Mouse (Mus musculus) frontal cortex, postnatal 10 days (tissue): Measurements from ENCODE around the gene Ccnd3.
"Not testable (repeated sequence)": the region's sequence is repeated elsewhere in the genome, so short reads cannot be mapped to it uniquely, and the experiment has no call there.

ENCODE experiments used
- DNase-seq, 2 experiments: peaks; one replicate each; pipeline ENCODE4 v3.0.0; 2022; ENCODE audit warnings: low spot score in 2 of 2, mixed read lengths in 1 of 2

Gene Ccnd3

DNA sequence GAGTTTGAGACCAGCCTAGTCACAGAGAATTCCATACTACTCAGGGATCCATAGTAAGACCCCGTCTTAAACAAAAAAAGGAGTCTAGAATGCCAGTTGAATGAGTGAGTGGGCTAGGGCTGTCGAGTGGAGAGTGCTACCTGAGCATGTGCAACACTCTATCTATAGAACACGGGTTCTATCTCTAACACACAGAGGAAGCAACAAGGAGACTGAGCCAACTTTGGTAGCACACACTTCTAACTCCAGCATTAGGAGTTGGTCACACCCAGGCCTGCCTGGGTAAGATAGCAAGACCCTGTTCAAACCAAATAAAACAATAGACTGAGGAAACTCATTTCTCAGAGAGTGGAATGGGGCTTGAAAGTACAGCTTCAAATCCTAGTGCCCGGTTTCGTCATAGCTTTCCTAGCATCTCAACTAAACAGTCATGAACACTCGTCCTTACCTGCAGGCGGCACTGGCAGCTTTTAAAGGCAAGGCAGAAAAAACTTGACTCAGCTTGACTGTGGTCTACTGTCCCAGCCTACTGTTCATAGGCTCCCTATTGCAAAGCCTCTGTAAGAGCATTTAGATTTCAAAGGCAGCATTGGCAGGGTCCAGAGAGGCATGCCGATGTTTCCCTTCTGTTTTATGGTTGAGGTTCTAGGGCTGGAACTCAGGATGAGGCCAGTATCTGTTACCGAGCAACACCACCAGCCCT is 112.9 kb downstream of the Ccnd3 start:
- no peak for DNase-seq

DNA sequence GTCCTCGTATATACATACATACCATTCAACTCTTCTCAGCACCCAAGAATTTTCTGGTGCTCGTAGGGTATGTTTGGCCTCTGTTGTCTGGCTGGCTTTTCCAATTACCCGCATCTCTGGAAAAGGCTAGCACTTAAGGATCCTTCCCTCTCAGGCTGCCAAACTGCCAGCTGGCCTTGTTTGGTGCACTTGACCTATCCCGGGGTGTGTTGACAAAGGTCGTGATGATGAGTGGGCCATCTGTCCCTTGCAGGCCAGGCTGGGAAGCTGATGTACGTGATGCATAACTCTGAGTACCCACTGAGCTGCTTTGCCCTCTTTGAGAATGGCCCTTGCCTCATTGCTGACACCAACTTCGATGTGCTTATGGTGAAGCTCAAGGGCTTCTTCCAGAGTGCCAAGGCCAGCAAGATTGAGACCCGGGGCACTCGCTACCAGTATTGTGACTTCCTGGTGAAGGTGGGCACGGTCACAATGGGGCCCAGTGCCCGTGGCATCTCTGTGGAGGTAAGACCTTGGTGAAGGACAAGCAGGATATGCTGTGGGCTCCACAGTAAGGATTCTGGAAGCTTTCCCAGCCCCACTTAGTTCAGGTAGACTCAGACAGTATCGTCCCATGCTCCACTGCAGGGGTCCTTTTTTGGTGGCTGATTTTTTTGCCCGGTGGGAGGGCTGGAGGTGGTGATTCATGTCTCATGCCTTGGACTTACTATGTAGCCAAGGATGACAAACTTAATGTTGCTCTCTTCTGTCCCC is 113.9 kb downstream of the Ccnd3 start:
- DNase-seq: no peak

DNA sequence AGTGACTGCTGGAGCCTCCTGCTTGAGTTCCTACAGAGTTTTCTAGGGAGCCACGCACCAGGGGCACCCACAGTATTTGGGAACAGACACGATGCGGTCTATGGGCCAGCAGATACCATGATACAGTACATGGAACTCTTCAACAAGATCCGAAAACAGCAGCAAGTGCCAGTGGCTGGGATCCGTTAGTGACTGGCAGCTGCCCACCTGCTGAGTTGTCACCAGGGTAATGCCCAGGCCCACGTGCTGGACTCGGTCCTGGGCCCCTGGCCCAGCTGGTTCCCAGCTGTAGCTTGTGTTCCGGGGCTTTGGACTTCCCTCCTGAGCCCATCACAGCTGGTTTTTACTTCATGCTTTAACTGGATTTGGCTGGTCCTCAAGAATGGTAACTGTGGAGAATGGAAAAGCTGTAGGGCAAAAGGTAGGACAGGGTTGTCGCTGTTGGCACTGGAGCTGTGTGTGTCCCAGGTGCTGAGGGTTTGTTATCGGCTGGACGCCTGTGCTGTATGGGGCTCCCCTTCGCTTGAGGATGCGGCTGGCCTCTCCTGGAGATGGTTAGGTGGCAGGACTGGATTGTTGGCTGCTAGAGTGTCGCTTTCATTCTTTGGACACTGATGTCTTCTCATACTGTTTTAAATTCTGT is 118.2 kb downstream of the Ccnd3 start:
- DNase-seq: no peak

DNA sequence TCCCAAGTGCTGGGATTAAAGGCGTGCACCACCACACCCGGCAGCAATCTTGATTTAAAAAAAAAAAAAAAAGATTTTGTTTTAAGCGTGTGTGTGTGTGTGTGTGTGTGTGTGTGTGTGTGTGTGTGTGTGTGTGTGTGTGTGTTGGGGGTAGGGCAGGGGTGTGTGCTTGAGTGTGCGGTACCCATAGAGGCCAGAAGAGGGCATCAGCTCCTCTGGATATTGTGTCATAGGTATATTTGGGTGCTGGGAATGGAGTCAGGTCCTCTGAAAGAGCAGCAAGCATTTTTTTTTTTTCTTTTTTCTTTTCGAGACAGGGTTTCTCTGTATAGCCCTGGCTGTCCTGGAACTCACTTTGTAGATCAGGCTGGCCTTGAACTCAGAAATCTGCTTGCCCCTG is 119.7 kb downstream of the Ccnd3 start:
- DNase-seq: not testable (repeated sequence)

DNA sequence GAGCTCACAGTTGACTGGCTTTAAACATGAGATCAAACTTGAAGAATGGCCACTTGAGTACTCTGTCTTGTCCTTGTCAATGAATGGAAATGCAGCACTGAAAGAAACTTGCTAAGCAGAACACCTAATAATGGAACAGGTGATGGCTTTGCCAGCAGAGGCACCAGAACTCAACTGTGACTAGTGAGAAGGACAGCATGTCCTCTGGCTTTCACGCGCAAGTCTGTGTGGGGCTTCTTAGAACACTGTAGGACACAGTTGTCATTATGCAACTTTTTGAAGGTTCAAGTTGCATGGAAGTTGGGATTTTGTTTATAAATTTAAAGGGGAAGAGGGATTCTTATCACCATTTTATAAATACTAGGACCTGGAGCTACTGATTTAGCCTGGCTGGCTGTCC is 120.2 kb downstream of the Ccnd3 start:
- no peak for DNase-seq

DNA sequence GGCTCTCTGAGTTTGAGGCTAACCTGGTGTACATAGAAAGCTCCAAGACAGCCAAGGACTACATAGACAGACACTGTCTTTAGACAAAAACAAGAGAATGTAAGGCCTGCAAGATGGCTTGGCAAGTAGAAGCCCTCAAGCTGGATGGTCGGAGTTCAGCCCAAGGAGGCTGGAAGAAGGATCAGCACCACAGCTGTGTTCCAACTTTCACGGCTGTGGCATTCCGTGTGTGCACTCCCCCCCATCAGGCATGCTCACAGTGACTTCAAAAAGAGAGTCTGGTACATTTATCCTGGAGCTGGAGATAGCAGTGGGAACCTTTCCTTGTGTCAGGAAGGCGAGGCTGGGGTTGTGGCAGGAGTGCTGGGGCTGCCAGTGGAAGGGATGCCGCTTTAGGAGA is 121.2 kb downstream of the Ccnd3 start:
- DNase-seq: no peak

DNA sequence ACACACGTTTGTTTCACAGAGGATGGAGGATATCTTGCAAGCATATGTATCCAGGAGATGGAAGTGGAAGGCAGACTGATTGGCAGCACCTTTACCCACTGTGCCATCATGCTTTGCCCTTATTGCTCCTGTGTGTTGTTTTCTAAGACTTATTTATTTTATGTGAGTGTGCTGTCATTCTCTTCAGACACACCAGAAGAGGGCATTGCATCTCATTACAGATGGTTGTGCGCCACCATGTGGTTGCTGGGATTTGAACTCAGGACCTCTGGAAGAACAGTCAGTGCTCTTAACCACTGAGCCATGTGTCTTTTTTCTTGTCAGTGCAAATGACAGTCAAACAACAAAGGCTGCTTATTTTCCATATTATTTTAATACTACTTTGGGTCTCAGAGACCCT is 122.9 kb downstream of the Ccnd3 start:
- DNase-seq: no peak

DNA sequence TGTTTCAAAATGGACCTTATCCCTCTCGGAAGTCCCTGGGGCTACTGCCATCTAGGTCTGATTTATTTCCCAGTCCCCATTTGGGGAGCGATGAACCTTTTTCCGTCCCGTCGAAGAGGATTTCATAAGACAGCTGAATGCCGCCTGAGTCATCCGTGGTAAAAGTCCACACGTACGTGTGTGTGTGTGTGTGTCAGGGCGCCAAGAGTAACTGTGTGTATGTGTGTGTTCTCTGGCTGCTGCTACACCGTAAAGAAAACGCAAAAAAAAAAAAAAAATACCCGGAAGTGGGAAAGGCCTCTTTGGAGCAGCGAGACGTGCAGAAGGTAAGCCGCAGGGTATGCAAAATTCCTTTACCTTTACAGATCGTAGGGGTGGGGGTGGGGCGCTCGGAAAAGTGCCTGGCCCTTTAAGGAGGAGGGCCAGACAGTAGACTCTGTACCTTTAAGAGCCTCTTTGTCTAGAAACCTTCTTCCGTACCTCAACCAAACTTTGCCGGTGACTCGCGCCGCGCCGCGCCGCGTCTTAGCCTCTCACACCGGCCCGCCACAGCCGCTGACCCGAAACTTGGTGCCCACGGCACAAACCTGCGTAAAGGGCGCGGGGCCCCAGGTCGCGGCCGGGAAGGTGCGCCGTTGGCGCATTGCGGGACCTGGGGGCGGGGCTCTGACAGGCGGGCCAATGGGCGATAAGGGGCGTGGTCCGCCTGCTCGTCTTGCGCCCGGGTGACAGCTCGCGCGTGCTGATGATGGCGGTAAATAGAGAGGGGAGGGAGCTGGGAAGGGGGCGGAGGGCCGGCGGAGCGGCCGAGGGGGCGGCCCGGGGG is 124.2 kb downstream of the Ccnd3 start:
- DNase-seq: peak; percentile 92 to 94

DNA sequence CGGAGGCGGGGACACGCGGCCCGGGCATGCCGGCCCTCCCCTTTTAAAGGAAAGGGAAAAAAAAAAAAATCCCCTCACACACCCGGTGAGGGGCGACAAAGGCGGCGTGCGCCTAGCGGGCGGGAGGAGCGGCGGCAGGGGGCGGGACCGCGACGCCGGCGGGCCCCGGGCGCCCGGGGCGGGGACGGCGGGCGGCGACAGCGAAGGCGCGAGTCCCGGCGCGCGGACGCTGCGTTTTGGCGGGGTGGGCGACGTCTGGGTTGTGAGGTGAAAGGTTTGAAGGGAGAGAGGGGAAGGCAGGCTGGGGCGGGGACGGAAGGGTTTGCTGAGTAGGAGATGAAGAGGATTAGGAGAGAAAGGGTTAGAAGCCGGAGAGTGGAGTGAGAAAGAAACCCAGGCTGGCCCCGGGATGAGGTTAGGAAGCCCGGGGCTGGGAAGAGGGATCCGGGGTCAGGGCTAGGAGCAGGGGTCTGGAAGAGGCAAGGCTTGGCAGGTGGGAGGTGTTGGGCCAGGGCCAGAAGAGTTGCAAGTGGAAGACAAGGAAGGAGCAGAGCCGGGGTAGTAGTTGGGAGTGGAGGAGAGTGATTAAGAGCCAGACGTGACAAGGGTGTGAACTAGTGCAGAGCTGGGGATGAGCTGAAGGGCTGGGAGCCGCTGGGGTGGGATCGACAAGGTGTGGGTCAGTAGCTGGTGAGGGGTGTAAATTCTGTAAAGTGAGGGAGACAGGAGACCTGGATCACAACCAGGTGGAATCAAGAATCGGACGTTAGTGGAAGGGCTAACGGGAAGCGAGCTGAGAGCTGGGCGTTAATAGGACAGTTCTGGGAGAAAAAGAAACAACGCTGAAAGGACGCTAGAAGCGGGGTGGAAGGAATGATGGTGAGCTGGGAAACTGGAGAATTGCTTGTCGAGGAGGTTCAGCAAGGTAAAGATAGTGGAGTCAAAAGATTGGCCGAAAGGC is 125.1 kb downstream of the Ccnd3 start:
- peak in 1 of 2 experiments; percentile 51 for DNase-seq

DNA sequence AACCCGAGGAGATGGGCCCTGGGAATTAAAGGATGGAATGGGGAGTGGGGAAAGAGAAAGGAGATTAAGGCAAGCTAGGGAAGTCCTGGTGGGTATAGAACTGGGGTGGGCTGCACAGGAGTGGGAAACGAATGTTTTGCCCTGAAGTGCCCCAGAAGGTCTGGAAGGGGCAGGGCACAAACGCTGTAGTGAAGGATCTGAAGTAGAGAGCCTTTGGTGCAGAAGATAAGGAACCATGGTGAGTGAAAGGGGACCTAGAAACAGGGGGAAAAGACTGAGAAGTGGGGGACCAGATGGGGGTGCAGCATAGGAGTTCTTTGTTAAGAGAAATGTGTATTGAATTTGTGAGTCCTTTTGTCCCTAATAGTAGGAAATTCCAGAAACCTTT is 125.8 kb downstream of the Ccnd3 start, which contains the start of gene Usp49:
Gene Usp49 (plus strand): TSS at position 13 of the 388 bp plus-strand sequence.
- no peak for DNase-seq

DNA sequence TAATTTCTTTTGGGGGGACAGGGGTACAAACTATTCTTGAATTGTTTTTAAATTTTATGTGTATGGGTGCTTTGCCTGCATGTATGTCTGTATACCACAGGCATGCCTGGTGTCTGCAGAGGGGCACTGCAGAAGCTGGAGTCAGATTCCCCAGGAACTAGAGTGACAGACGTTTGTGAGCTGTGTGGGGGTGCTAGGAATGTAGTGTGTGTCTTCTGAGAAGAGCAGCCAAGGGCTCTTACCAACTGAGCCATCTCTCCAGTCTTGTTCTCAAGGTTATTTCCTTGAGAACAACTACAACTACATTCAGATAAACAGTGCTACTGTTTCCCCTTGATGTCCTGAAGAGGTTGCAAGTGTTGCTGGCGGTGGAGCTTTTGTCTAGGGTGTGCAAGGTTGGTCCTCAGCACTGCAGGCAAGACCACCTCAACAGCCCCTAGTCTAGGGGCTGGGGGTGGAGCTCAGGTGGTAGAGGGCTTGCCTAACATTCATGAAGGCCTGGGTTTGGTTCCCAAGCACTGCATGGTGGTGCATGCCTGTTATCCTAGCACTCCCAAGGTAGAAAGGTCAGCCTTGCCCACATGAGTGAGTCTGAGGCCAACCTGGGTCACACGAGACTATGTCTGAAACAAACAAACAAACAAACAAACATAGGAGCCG is 127.5 kb downstream of the Ccnd3 start:
- no peak for DNase-seq

DNA sequence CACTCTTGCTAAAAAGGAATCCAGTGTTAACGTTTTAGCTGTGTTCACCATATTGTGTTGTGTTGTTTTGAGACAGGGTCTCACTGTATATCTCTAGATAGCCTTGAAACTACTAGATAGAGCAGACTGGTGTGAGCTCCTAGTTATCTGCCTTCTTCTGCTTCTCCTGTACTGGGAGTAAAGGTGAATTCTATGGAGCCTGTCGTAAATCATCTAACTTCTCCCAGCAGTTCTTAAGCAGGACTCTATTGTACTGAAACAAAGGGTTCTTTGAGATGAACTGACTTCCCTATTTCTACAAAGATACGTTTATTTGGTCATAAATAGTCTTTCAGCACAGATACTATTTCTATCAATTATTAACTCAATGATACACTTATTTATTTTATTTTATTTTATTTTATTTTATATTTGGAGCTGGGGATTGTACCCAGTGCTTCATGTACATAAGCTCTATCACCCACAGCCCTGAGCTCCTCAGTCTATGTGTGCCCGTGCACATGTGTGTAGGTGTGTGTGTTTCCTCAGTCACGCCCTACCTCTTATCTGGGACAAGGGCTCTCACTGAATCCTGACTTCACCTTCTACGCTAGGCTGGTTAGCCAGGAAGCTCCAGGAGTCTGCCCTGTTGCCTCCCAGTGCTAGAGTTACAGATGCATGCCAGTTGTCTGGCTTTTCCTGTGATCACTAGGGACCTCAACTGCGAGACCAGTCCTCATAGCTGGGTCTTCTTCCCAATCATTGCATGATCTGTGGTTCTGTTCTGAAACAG is 129.3 kb downstream of the Ccnd3 start:
- no peak for DNase-seq

DNA sequence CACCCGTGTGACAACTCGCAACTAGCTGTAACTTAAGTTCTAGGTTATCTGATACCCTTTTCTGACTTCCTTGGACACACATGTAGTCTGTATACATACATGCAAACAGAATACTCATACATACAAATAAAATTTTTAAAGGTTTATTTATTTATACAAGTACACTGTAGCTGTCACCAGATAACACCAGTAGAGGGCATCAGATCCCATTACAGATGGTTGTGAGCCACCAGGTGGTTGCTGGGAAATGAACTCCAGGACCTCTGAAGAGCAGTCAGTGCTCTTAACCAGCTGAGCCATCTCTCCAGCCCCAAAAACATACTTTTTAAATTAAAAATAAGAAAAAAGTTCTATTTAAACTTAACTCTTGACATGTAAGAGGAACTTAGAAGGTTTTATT is 138.1 kb downstream of the Ccnd3 start:
- no peak for DNase-seq

DNA sequence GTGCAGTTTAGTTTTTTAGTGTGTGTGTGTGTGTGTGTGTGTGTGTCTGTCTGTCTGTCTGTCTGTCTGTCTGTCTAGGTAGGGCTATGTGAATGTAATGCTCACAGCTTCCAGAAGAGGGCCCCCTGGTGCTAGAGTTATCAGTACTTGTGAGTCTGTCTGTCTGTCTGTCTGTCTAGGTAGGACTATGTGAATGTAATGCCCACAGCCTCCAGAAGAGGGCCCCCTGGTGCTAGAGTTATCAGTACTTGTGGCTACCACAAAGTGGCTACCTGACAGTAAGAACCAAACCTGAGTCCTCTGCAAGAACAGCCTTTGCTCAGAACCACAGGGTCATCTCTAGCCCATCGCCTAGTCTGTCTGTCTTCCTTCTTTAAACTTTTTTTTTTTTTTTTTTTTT is 141.8 kb downstream of the Ccnd3 start:
- DNase-seq: peak; percentile 49

DNA sequence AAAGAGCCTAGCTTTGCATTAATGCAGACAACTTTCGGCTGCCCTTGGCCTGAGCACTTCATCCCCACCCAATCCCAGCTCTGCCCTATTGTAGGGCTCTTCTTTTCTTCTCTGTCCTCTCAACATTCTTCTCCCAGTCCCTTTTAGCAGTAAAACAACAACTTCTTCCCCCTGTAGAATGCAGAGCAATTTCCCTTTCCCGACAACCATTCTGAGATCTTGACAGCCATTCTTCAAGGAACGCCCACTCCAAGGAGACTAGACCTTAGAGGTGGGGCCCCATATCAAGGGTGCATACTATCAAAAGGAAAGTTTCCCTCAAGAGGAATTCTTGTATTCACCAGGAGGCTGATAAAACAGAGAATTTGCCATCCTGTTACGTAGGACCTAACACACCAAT is 144.1 kb downstream of the Ccnd3 start:
- DNase-seq: no peak
